Mouse (Mus musculus) cerebellum, adult 18-20 months (tissue): ENCODE data around the gene Loxl3.

Experiments
- DNase-seq, 2 experiments: peaks; one replicate each; pipeline ENCODE4 v3.0.0; 2021

Gene Loxl3

GRCm38 (mm10) chr6:83033249-83034185 is at the start of gene Loxl3, which contains the start of gene Dok1:
Gene Loxl3 (plus strand): TSS chr6:83034173.
Gene Dok1 (minus strand): TSS chr6:83033471.
- no peak for DNase-seq

DNA sequence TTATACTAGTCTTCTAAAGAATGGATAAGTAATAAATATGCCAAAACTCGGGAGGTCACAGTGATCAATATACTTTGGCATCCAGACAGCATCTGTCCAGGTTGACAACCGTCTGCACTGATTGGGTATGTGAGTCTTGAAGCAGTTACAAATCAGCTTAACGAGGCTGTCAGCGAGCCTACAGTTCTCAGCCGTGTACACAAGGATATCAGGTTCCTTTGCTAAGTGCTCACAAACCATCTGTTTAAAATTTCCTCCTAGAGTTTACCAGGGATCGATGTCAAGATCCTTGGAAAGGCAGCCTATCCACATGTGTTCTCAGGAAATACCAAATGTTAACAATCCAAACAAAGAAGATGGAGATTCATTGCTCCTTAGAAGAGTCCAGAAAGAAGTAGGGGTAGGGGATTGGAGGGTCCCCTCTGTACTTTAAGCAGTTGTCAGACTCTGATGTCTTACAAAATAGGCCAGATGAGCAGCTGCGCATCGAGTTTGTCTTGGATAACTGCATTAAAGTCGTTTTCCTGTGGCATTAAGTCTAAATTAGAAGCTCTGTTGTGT is 46.5 kb upstream of the Loxl3 start:
- DNase-seq = no peak

DNA sequence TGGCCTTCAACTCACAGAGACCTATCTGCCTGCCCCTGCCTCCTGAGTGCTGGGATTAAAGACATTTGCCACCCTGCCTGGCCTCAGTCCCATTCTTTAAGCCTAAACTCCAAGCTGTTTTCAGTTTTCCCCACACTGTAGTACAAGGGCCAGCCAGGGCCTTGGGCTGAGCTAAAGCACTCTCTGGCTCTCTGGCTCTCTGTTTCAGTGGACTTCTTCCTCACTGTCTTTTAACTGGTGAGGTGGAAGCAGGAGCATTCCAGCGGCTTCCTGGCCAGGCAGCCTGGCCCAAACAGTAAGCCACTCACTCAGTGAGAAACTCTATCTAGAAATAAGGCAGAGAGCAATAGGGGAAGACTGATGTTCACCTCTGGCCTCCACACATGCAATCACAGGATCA is 40.3 kb upstream of the Loxl3 start:
- no peak for DNase-seq

DNA sequence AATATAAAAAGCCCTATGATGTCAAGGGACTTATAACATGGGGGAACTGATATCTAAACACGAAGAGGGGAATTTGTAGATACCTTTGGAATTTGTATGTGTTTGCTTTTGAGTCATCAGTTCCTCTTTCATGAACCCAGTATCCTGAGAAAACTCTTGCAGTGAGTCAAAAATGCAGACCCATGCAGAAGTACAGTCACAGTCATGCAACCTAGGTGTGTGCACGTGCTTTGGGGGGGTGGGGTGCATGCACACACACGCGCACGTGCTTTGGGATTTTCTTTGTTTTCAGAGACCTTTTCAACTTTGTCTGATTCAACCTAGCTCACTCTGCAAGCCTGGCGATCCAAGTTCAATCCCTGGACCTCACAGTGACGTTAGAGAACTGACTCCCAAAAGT is 39.6 kb upstream of the Loxl3 start:
- DNase-seq = no peak

DNA sequence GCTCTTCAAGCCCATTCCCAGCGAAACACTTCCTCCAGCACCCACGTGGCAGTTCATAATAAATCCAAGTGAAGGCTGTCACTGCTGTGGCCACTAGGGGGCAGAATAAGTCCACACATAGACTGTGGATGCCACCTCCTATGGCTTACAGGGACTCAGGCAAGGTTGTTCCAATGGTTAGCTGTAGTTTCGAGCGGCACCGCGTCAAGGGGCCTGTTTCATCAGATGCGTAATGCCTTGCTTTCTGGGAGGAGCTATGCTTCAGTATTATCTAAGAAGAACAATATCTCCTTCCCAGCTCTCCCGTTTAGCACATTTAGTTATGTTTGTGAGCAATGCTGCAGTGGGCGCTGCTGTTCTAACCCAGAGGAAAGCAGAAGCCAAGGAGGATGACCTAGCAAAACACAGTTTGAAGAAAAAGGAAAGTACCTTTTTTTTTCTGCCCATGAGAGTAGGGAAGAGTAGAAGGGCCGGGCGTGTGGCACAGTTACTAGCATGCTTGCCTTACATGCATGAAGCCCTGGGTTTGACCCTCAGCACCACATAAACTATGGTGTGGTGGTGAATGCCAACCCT is 37.1 kb upstream of the Loxl3 start:
- peak; percentile 86 to 88 for DNase-seq

DNA sequence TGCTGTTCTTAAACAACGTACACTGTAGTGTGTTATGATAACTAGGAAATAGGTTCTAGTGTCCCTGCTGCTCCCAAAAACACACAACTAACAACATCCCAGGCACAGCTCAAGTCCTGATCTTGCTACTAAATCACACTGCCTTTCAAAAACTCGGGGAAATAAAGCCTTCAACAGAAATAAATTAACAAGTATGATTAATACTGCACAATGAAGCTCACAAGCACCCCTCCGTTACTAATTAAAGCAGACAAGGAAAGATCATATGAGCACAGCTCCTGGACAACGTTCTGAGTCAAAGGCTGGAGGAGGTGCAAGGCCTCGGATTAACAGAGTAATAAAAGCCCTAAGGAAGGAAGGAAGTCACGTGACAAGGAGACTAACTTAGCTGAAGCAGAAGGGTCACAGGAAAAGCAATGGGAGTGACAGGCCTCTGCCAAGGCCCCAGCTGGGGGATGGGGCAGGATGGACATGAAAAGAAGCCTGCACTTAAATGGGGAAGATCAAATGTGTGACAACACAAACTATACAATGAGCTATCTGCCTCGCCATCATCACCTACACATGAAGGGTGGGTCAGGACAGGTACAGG is 36.4 kb upstream of the Loxl3 start:
- DNase-seq = no peak

GRCm38 (mm10) chr6:82998326-82998725 is 35.6 kb upstream of the Loxl3 start:
- DNase-seq = no peak

- DNase-seq = no peak
Observed at GRCm38 (mm10) chr6:82999986-83000385, 34.0 kb upstream of the Loxl3 start.

DNA sequence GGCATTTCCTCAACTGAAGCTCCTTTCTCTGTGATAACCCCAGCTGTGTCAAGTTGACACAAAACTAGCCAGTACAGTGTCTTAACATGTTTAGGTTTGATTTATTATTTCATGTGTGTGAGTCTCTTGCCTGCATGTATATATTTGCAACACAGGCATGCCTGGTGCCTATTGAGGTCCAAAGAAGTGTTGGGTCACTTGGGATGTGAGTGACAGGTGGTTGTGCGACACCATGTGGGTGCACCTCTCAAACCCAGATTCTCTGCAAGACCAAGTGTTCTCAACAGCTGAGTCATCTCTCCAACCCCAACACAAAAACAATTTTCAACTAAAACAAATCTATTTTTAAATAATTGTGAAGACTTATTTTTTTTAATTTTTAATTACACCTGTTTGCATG is 30.9 kb upstream of the Loxl3 start:
- no peak for DNase-seq

DNA sequence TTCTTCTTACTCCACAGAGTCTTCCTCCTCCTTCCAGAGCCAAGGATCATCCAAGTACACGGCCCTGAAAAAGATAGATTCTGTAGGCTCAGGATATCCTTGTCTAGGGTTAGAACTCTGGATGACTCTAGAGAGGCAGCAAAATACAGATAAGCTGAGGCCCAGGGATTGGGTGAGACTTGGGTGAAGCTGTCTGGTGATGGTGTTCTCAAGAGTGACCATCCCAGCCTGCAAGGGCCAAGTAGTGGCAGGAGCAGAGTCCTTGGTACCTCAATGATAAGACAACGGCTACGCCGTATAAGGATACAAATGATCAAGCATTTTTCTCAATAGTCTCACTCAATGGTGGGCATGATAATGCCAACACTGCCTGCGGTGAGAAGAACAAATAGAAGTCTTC is 30.1 kb upstream of the Loxl3 start:
- no peak for DNase-seq

DNA sequence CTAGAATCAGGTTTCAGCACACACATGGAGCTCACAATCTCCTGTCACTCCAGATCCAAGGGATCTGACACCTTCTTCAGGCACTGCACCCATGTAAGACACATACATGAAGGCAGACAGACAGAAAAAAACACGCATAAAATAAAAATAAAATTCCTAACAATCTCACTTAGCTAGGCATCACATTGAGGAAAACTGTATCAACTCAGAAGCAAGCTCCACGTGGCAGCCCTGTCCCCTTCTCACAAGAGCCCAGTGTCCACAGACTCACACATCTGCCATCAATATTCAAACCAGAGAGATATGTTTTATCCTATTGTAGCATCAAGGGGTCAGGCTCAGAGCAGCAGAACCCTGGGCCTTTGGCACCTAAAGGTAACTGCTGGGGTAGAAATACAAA is 29.7 kb upstream of the Loxl3 start:
- no peak for DNase-seq

DNA sequence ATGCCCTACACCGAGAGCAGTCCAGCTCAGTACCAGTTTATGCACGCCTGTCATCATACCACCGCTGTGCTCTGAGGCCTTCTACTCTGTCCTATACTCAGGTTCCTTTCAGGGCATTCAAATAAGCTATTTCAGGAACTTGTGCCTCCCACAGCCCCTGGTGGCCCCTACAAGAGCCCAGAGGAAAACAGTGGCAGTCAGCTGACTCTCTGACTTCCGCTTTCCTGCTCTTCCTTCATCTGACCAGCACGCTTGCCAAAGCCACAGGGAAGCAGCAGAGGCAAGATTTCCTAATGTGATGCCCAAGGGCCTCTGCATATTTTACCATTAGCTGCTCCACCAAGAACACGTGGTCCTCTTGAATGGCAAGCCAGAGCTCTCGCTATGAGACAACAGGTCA is 29.1 kb upstream of the Loxl3 start:
- no peak for DNase-seq

DNA sequence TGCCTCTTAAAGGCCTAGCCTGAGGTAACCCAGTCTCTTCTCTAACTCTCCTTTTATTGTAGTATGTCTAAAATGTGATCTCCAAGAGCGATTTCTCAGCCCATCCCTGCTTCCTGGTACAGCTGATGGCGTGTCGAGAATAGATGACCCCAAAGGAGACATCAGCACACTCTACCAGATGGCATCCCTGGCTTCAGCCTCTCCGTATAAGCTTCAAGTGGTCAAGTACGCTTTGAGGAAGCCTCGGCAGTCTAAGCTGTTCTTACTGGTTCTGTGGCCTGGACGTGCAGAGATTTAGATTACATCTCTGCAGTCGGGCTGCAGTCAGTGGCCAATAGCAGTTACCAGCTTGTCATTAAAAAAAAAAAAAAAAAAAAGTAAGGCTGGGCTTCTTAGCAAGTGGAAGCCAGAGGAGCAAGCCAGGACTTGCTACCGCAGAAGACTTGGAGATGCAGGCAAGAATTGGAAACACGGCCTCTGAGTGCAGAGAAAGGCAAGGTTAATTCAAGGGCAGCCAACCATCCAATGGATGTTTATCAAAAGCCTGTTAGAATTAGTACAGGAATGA is 28.4 kb upstream of the Loxl3 start:
- DNase-seq = no peak

DNA sequence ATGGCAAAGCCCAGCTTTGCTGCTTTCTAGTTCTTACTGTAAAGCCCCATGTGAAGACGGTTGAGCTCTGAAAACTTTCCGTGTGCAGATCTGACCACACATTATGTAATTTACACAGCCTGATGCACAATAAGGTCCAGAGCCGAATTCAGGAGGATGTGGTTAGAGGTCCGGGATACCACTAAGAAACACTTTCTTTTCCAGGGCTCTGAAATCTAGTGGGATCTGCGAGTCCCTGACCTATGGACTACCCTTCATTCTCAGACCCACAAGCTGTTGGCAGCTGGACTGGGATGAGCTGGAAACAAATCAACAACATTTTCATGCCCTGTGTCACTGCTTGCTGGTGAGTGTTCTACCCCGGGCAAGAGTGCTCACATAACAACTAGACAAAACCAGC is 27.9 kb upstream of the Loxl3 start:
- DNase-seq = no peak

- no peak for DNase-seq
Observed at GRCm38 (mm10) chr6:83008659-83009058, 25.3 kb upstream of the Loxl3 start.

DNA sequence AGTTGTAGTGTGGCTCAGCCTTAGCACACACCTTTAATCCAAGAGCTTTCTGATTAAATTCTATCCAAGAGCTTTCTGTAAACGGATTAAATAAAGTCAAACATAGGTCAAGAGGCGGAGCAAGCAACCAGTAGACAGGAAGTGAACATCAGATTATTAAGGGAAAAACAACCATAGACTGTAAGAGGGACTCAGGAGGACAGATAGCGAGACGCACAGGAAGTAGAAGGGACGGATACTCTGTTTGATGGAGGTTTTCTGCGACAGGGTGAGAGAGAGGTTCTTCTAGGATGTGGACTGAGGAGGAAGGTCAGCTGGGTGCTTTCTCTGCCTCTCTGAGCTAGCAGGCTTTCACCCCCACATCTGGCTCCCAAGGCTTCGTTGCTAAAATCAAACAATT is 24.0 kb upstream of the Loxl3 start:
- DNase-seq = no peak

- no peak for DNase-seq
Observed at GRCm38 (mm10) chr6:83011255-83011654, 22.7 kb upstream of the Loxl3 start.

- DNase-seq = no peak
Observed at GRCm38 (mm10) chr6:83011756-83012155, 22.2 kb upstream of the Loxl3 start.

GRCm38 (mm10) chr6:83013444-83013843 is 20.5 kb upstream of the Loxl3 start:
- no peak for DNase-seq

- DNase-seq = no peak
Observed at GRCm38 (mm10) chr6:83014482-83015466, 19.2 kb upstream of the Loxl3 start.

- DNase-seq = no peak
Observed at GRCm38 (mm10) chr6:83015749-83016148, 18.2 kb upstream of the Loxl3 start.

- DNase-seq = no peak
Observed at GRCm38 (mm10) chr6:83017190-83017589, 16.8 kb upstream of the Loxl3 start.
